16 mouse cellular contexts compared by ENCODE assay signal in the genomic region with DNA sequence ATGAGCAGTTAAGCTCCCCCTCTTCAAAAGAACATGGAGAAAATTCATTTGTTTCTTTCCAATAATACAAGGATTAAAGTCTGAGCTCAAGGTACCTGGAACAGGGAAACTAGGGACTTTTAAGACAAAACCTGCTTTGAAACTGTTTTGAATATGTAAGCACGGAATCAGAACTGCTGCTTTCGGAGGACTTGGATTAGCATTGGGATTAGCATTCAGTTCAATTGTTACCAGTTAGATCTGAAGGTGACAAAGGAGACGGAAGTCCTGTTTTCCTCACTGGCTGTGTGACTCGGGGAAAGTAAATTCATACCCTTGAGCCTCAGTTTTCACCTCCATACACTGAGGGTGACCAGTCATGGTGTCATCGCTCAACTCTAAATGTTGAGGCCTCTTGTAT.
DNase-seq lines count a peak whose midpoint lies in the region; ATAC-seq and TF ChIP-seq lines count a peak whose summit lies in the region.
"Had no signal": no experiment of that assay in that cellular context is flagged by ENCODE, and none has a peak within 500 bp of the region (broad histone marks: within the 10 kb centered on the region; RNA-seq: fewer than 3 reads in every experiment).

No protein-coding gene starts in this region.

- no peak for DNase-seq in kidney, postnatal 4 days
- DNase-seq in stomach, postnatal 0 days (ENCODE audit: low spot score), result no peak
- DNase-seq in forebrain, embryonic 11.5 days (ENCODE audit: low spot score), result no peak
- DNase-seq in thymus, postnatal 25 days, result no peak
- DNase-seq in spleen, postnatal 36 days (ENCODE audit: low spot score in 2 of 2), result no peak
- DNase-seq: B cell, adult 2 months; cerebellum, adult 8-10 months; gastrocnemius, postnatal 25 days; spleen, adult 18-20 months had no signal

- peak overlapping the region; percentile 54 for H3K27ac ChIP-seq in kidney, embryonic 15.5 days
- H3K27ac ChIP-seq in stomach, embryonic 14.5 days (ENCODE audit: low read length), result peak overlapping the region; percentile 48; the same call in 1 of the 2 replicates
- H3K27ac ChIP-seq in stomach, postnatal 0 days (replicated peaks), result no peak overlapping the region
- H3K27ac ChIP-seq in forebrain, embryonic 11.5 days (ENCODE audit: low read depth, low read length), result no peak overlapping the region
- H3K27ac ChIP-seq in stomach, embryonic 16.5 days (ENCODE audit: low read length), result peak overlapping the region; percentile 82
- H3K27ac ChIP-seq: heart, embryonic 10.5 days; hindbrain, postnatal 0 days; macrophage; neural tube, embryonic 13.5 days had no signal

- 71% methylated on average over 5 of the region's 5 CpGs for WGBS in kidney, embryonic 15.5 days
- WGBS in stomach, embryonic 14.5 days, result 66% methylated on average over 5 of the region's 5 CpGs
- 49% methylated on average over 5 of the region's 5 CpGs for WGBS in stomach, postnatal 0 days
- 11% methylated on average over 5 of the region's 5 CpGs for WGBS in forebrain, embryonic 11.5 days
- WGBS in stomach, embryonic 16.5 days, result 61% methylated on average over 5 of the region's 5 CpGs

- H3K27me3 ChIP-seq in kidney, embryonic 15.5 days, result no peaks in the 10 kb centered on the region
- H3K27me3 ChIP-seq in stomach, embryonic 14.5 days (ENCODE audit: control insufficient read depth, insufficient read depth, low read length), result no peaks in the 10 kb centered on the region
- no peaks in the 10 kb centered on the region for H3K27me3 ChIP-seq in stomach, postnatal 0 days (ENCODE audit: control insufficient read depth, insufficient read depth, low read length)
- H3K27me3 ChIP-seq in forebrain, embryonic 11.5 days (ENCODE audit: control insufficient read depth, insufficient read depth, low read length), result no peaks in the 10 kb centered on the region
- no peaks in the 10 kb centered on the region for H3K27me3 ChIP-seq in stomach, embryonic 16.5 days (ENCODE audit: control insufficient read depth, insufficient read depth, low read length)
- H3K27me3 ChIP-seq: neural tube, embryonic 13.5 days had no signal

- ATAC-seq in kidney, embryonic 15.5 days (replicated peaks; ENCODE audit: low FRiP score), result no peak
- no peak for ATAC-seq in stomach, embryonic 14.5 days (ENCODE audit: insufficient number of reproducible peaks, insufficient read depth, low FRiP score, low read depth)
- ATAC-seq in stomach, postnatal 0 days (ENCODE audit: low FRiP score, low TSS enrichment), result no peak
- ATAC-seq in forebrain, embryonic 11.5 days (replicated peaks; ENCODE audit: low FRiP score), result no peak
- no peak for ATAC-seq in stomach, embryonic 16.5 days (ENCODE audit: insufficient read depth, low FRiP score)
- ATAC-seq: hindbrain, postnatal 0 days had no signal

- H3K36me3 ChIP-seq in kidney, embryonic 15.5 days, result peaks cover 4% of the 10 kb centered on the region; the same call in 1 of the 2 replicates
- H3K36me3 ChIP-seq in stomach, embryonic 14.5 days (ENCODE audit: control insufficient read depth, insufficient read depth, low read length), result no peaks in the 10 kb centered on the region
- no peaks in the 10 kb centered on the region for H3K36me3 ChIP-seq in stomach, postnatal 0 days (ENCODE audit: control insufficient read depth, insufficient read depth, low read length)
- no peaks in the 10 kb centered on the region for H3K36me3 ChIP-seq in forebrain, embryonic 11.5 days (ENCODE audit: control insufficient read depth, insufficient read depth, low read length)
- no peaks in the 10 kb centered on the region for H3K36me3 ChIP-seq in stomach, embryonic 16.5 days (ENCODE audit: control insufficient read depth, insufficient read depth, low read length)
- H3K36me3 ChIP-seq: heart, embryonic 10.5 days; neural tube, embryonic 13.5 days had no signal

- TF ChIP-seq EP300 in stomach, postnatal 0 days (optimal IDR thresholded peaks at IDR 0.05), result no peak

- TF ChIP-seq CTCF in stomach, postnatal 0 days (IDR thresholded peaks at IDR 0.05; ENCODE audit: low read depth), result no peak

- no peaks in the 10 kb centered on the region for H3K9me3 ChIP-seq in kidney, embryonic 15.5 days (replicated peaks)
- no peaks in the 10 kb centered on the region for H3K9me3 ChIP-seq in stomach, embryonic 14.5 days (ENCODE audit: control insufficient read depth, low read depth, low read length)
- H3K9me3 ChIP-seq in stomach, postnatal 0 days (ENCODE audit: control insufficient read depth, low read length), result no peaks in the 10 kb centered on the region
- H3K9me3 ChIP-seq in forebrain, embryonic 11.5 days (ENCODE audit: control insufficient read depth, low read length), result no peaks in the 10 kb centered on the region
- no peaks in the 10 kb centered on the region for H3K9me3 ChIP-seq in stomach, embryonic 16.5 days (replicated peaks; ENCODE audit: control insufficient read depth, low read length)
- H3K9me3 ChIP-seq: heart, embryonic 10.5 days; neural tube, embryonic 13.5 days had no signal

- no peak overlapping the region for H3K9ac ChIP-seq in kidney, embryonic 15.5 days
- H3K9ac ChIP-seq in stomach, embryonic 14.5 days (replicated peaks; ENCODE audit: low read depth, low read length), result no peak overlapping the region
- H3K9ac ChIP-seq in stomach, postnatal 0 days (ENCODE audit: low read length), result no peak overlapping the region
- no peak overlapping the region for H3K9ac ChIP-seq in forebrain, embryonic 11.5 days (ENCODE audit: low read length)
- H3K9ac ChIP-seq in stomach, embryonic 16.5 days (ENCODE audit: low read length), result peak overlapping the region; percentile 46; the same call in 1 of the 2 replicates
- H3K9ac ChIP-seq: neural tube, embryonic 13.5 days had no signal

- peak overlapping the region; percentile 30 for H3K4me2 ChIP-seq in kidney, embryonic 15.5 days
- H3K4me2 ChIP-seq in stomach, embryonic 14.5 days (replicated peaks; ENCODE audit: low read depth, low read length), result peak overlapping the region; percentile 10
- no peak overlapping the region; the same call in 1 of the 2 replicates for H3K4me2 ChIP-seq in stomach, postnatal 0 days (replicated peaks; ENCODE audit: low read depth)
- peak overlapping the region; percentile 46; the same call in 1 of the 2 replicates for H3K4me2 ChIP-seq in forebrain, embryonic 11.5 days (ENCODE audit: low read depth, low read length, severe bottlenecking)
- peak overlapping the region; percentile 53 for H3K4me2 ChIP-seq in stomach, embryonic 16.5 days (ENCODE audit: low read depth, low read length)
- H3K4me2 ChIP-seq: neural tube, embryonic 13.5 days had no signal

- H3K4me3 ChIP-seq in kidney, embryonic 15.5 days (replicated peaks), result no peak overlapping the region
- peak overlapping the region; percentile 22; the same call in 1 of the 2 replicates for H3K4me3 ChIP-seq in stomach, embryonic 14.5 days (ENCODE audit: low read depth, low read length)
- no peak overlapping the region for H3K4me3 ChIP-seq in stomach, postnatal 0 days (ENCODE audit: low read depth, low read length)
- no peak overlapping the region for H3K4me3 ChIP-seq in forebrain, embryonic 11.5 days (ENCODE audit: low read depth, low read length)
- H3K4me3 ChIP-seq in stomach, embryonic 16.5 days (replicated peaks; ENCODE audit: low read length), result peak overlapping the region; percentile 32
- H3K4me3 ChIP-seq: heart, embryonic 10.5 days; neural tube, embryonic 13.5 days had no signal

- peaks cover 39% of the 10 kb centered on the region for H3K4me1 ChIP-seq in kidney, embryonic 15.5 days
- H3K4me1 ChIP-seq in stomach, embryonic 14.5 days (ENCODE audit: control insufficient read depth, insufficient read depth, low read length), result peaks cover 9% of the 10 kb centered on the region; the same call in 1 of the 2 replicates
- no peaks in the 10 kb centered on the region; the same call in 1 of the 2 replicates for H3K4me1 ChIP-seq in stomach, postnatal 0 days (replicated peaks; ENCODE audit: control insufficient read depth, insufficient read depth)
- peaks cover 11% of the 10 kb centered on the region for H3K4me1 ChIP-seq in forebrain, embryonic 11.5 days (replicated peaks; ENCODE audit: control insufficient read depth, insufficient read depth, low read length)
- H3K4me1 ChIP-seq in stomach, embryonic 16.5 days (ENCODE audit: control insufficient read depth, insufficient read depth, low read length), result peaks cover 18% of the 10 kb centered on the region

Comparison
In these comparisons a context has a peak if more than half of its experiments do, and no peak if none do; other contexts are left out.
1. H3K27ac ChIP-seq: peak in kidney, embryonic 15.5 days (single experiment), stomach, embryonic 14.5 days (single experiment) and stomach, embryonic 16.5 days (single experiment); none in stomach, postnatal 0 days (single experiment) and forebrain, embryonic 11.5 days (single experiment).
2. H3K4me3 ChIP-seq: peak in stomach, embryonic 14.5 days (single experiment) and stomach, embryonic 16.5 days (single experiment); none in kidney, embryonic 15.5 days (single experiment), stomach, postnatal 0 days (single experiment) and forebrain, embryonic 11.5 days (single experiment).